Mouse (Mus musculus) lung, adult 18-20 months (tissue): ENCODE measurements around the gene Zcwpw1.
A peak's percentile ranks its signal among the peaks of the same experiment; 100 is the strongest.

Source experiments
- DNase-seq, 2 experiments: peaks; one replicate each; pipeline ENCODE4 v3.0.0; 2022; ENCODE audit warnings: mixed read lengths in 2 of 2

Zcwpw1 gene

GRCm38 (mm10) chr5:137785164-137786031 is 2.2 kb upstream of the Zcwpw1 start:
- peak in 1 of 2 experiments; percentile 51 for DNase-seq

- DNase-seq: peak; percentile 99
Observed at GRCm38 (mm10) chr5:137786109-137786942, 1.3 kb upstream of the Zcwpw1 start.

GRCm38 (mm10) chr5:137788171-137788570 is 573 bp downstream of the Zcwpw1 start:
- DNase-seq: no peak

GRCm38 (mm10) chr5:137788946-137789531 is 1.4 kb downstream of the Zcwpw1 start:
- DNase-seq: no peak

- DNase-seq: no peak
Observed at GRCm38 (mm10) chr5:137791553-137791952, 4.0 kb downstream of the Zcwpw1 start.

GRCm38 (mm10) chr5:137796606-137797005 is 9.0 kb downstream of the Zcwpw1 start:
- no peak for DNase-seq

- no peak for DNase-seq
Observed at GRCm38 (mm10) chr5:137800917-137801316, 13.3 kb downstream of the Zcwpw1 start.

GRCm38 (mm10) chr5:137806158-137806557 is 18.6 kb downstream of the Zcwpw1 start:
- no peak for DNase-seq

- DNase-seq: no peak
Observed at GRCm38 (mm10) chr5:137808316-137808715, 20.7 kb downstream of the Zcwpw1 start.

GRCm38 (mm10) chr5:137817466-137818222 is 30.0 kb downstream of the Zcwpw1 start:
- no peak for DNase-seq

- DNase-seq: no peak
Observed at GRCm38 (mm10) chr5:137822126-137822525, 34.5 kb downstream of the Zcwpw1 start.

GRCm38 (mm10) chr5:137822602-137823001 is 35.0 kb downstream of the Zcwpw1 start:
- no peak for DNase-seq

- no peak for DNase-seq
Observed at GRCm38 (mm10) chr5:137823455-137824045, 36.0 kb downstream of the Zcwpw1 start.

GRCm38 (mm10) chr5:137825030-137825429 is 37.4 kb downstream of the Zcwpw1 start:
- DNase-seq: no peak

GRCm38 (mm10) chr5:137825971-137826370 is 38.4 kb downstream of the Zcwpw1 start:
- DNase-seq: no peak

- no peak for DNase-seq
Observed at GRCm38 (mm10) chr5:137826421-137826820, 38.8 kb downstream of the Zcwpw1 start.

GRCm38 (mm10) chr5:137828694-137829093 is 41.1 kb downstream of the Zcwpw1 start:
- DNase-seq: peak in 1 of 2 experiments; percentile 35

GRCm38 (mm10) chr5:137830238-137830637 is 42.6 kb downstream of the Zcwpw1 start:
- no peak for DNase-seq

GRCm38 (mm10) chr5:137831106-137831505 is 43.5 kb downstream of the Zcwpw1 start:
- no peak for DNase-seq

- no peak for DNase-seq
Observed at GRCm38 (mm10) chr5:137831506-137831905, 43.9 kb downstream of the Zcwpw1 start.

- DNase-seq: no peak
Observed at GRCm38 (mm10) chr5:137833500-137833899, 45.9 kb downstream of the Zcwpw1 start.

- DNase-seq: peak in 1 of 2 experiments; percentile 24
Observed at GRCm38 (mm10) chr5:137835966-137836520, 48.4 kb downstream of the Zcwpw1 start, which contains the start of gene Pilra. Gene Pilra, minus strand, starts transcription at chr5:137836281.
